Comparison of ENCODE assay signal across 17 mouse cellular contexts in genomic region chr16:34172572-34173181, GRCm38 (mm10).
DNase-seq lines count a peak whose midpoint lies in the region; ATAC-seq lines count a peak whose summit lies in the region.
"Had no signal": no experiment of that assay in that cellular context is flagged by ENCODE, and none has a peak within 500 bp of the region (broad histone marks: within the 10 kb centered on the region; RNA-seq: fewer than 3 reads in every experiment).

No protein-coding gene starts in this region.

- no peaks in the 10 kb centered on the region for H3K9me3 ChIP-seq in midbrain, embryonic 14.5 days (ENCODE audit: control insufficient read depth, low read length)
- no peaks in the 10 kb centered on the region for H3K9me3 ChIP-seq in midbrain, embryonic 11.5 days (ENCODE audit: control insufficient read depth, low read length)
- H3K9me3 ChIP-seq: heart, embryonic 15.5 days; limb, embryonic 13.5 days; midbrain, embryonic 15.5 days; neural tube, embryonic 12.5 days had no signal

- no peak for ATAC-seq in midbrain, embryonic 14.5 days (ENCODE audit: low FRiP score, low TSS enrichment)
- no peak for ATAC-seq in midbrain, embryonic 11.5 days (ENCODE audit: low FRiP score)
- ATAC-seq: activated CD4-positive, CD25-positive, alpha-beta regulatory T cell, adult 4 months; CD4-positive, CD25-positive, alpha-beta regulatory T cell, adult 4 months; liver, postnatal 0 days; midbrain, embryonic 15.5 days had no signal

- no peak overlapping the region for H3K9ac ChIP-seq in midbrain, embryonic 14.5 days (replicated peaks; ENCODE audit: low read length)
- H3K9ac ChIP-seq in midbrain, embryonic 11.5 days (ENCODE audit: low read length), result no peak overlapping the region
- H3K9ac ChIP-seq: heart, embryonic 15.5 days; limb, embryonic 13.5 days; liver, postnatal 0 days; midbrain, embryonic 15.5 days; neural tube, embryonic 12.5 days had no signal

- no peaks in the 10 kb centered on the region for H3K4me1 ChIP-seq in midbrain, embryonic 14.5 days (ENCODE audit: control insufficient read depth, insufficient read depth, low read length)
- H3K4me1 ChIP-seq in midbrain, embryonic 11.5 days (ENCODE audit: control insufficient read depth, insufficient read depth, low read length), result no peaks in the 10 kb centered on the region
- H3K4me1 ChIP-seq: heart, embryonic 15.5 days; limb, embryonic 13.5 days; midbrain, embryonic 15.5 days; neural tube, embryonic 12.5 days had no signal

- no peak overlapping the region for H3K4me3 ChIP-seq in midbrain, embryonic 14.5 days (replicated peaks; ENCODE audit: low read depth, low read length)
- H3K4me3 ChIP-seq in midbrain, embryonic 11.5 days (ENCODE audit: low read depth, low read length), result no peak overlapping the region
- H3K4me3 ChIP-seq: heart, embryonic 15.5 days; limb, embryonic 13.5 days; midbrain, embryonic 15.5 days; neural tube, embryonic 12.5 days had no signal

- no peak overlapping the region for H3K27ac ChIP-seq in midbrain, embryonic 14.5 days (replicated peaks; ENCODE audit: low read depth, low read length)
- H3K27ac ChIP-seq in midbrain, embryonic 11.5 days (ENCODE audit: low read depth, low read length), result no peak overlapping the region
- H3K27ac ChIP-seq: heart, embryonic 15.5 days; kidney, postnatal 0 days; limb, embryonic 13.5 days; macrophage; midbrain, embryonic 15.5 days; neural tube, embryonic 12.5 days had no signal

- no peaks in the 10 kb centered on the region for H3K27me3 ChIP-seq in midbrain, embryonic 14.5 days (ENCODE audit: control insufficient read depth, insufficient read depth, low read length)
- H3K27me3 ChIP-seq in midbrain, embryonic 11.5 days (ENCODE audit: control insufficient read depth, insufficient read depth, low read length), result no peaks in the 10 kb centered on the region
- H3K27me3 ChIP-seq: heart, embryonic 15.5 days; limb, embryonic 13.5 days; midbrain, embryonic 15.5 days; neural tube, embryonic 12.5 days had no signal

- 91% methylated on average over 11 of the region's 11 CpGs for WGBS in midbrain, embryonic 14.5 days
- 90% methylated on average over 11 of the region's 11 CpGs for WGBS in midbrain, embryonic 11.5 days

- peaks cover 74% of the 10 kb centered on the region for H3K36me3 ChIP-seq in midbrain, embryonic 14.5 days (ENCODE audit: control insufficient read depth, insufficient read depth, low read length)
- peaks cover 12% of the 10 kb centered on the region; the same call in 1 of the 2 replicates for H3K36me3 ChIP-seq in midbrain, embryonic 11.5 days (ENCODE audit: control insufficient read depth, insufficient read depth, low read length)

- peak; percentile 85 for DNase-seq in brain, adult 2 months (ENCODE audit: low read depth, low spot score)
- DNase-seq in frontal cortex, postnatal 10 days (ENCODE audit: low spot score in 2 of 2), result peak; percentile 24 to 70
- DNase-seq in layer of hippocampus, postnatal 14 days (ENCODE audit: low spot score in 2 of 2), result peak; percentile 60 to 80
- DNase-seq in right cerebral cortex, adult 2 months (ENCODE audit: low spot score in 2 of 2), result peak; percentile 63 to 70
- no peak for DNase-seq in gastrocnemius, postnatal 25 days
- DNase-seq in midbrain, embryonic 14.5 days, result no peak
- DNase-seq in midbrain, embryonic 11.5 days (ENCODE audit: low spot score, missing footprints), result no peak
- DNase-seq: cerebellum, adult 9-10 months; liver, postnatal 0 days had no signal

- no peak overlapping the region for H3K4me2 ChIP-seq in midbrain, embryonic 14.5 days (ENCODE audit: low read length)
- no peak overlapping the region for H3K4me2 ChIP-seq in midbrain, embryonic 11.5 days
- H3K4me2 ChIP-seq: heart, embryonic 15.5 days; limb, embryonic 13.5 days; midbrain, embryonic 15.5 days; neural tube, embryonic 12.5 days had no signal

Comparison
In these comparisons a context has a peak if more than half of its experiments do, and no peak if none do; other contexts are left out.
1. DNase-seq: peak in brain, adult 2 months (single experiment), frontal cortex, postnatal 10 days (2 of 2), layer of hippocampus, postnatal 14 days (2 of 2) and right cerebral cortex, adult 2 months (2 of 2); none in gastrocnemius, postnatal 25 days (single experiment), midbrain, embryonic 14.5 days (single experiment) and midbrain, embryonic 11.5 days (single experiment).